Mouse (Mus musculus) heart, embryonic 13.5 days (tissue): ENCODE measurements at regions not wholly inside any gene's neighbourhood (a gene's known extent, or its start where the extent isn't known, plus 50 kb on each side); places are given as distances from the start of the nearest gene placed in this dataset.
A peak's percentile ranks its signal among the peaks of the same experiment; 100 is the strongest.

Experiments used
- ATAC-seq: fragments of 200-750 bp; cut with Nextera tagmentation; 2 replicates; pipeline ENCODE4 v1.8.0; 2017; ENCODE audit warnings: moderate TSS enrichment; ENCODE audit not compliant: insufficient number of reproducible peaks, low FRiP score, low TSS enrichment; ENCODE audit errors: extremely low read depth
- H3K27ac ChIP-seq: fragments of 300-500 bp; sonication (generic); replicated peaks from 2 replicates; pipeline ENCODE4 v1.5.1; 2015; ENCODE audit warnings: moderate library complexity, mild to moderate bottlenecking, inconsistent platforms
- H3K27me3 ChIP-seq: fragments of 300-500 bp; sonication (generic); replicated peaks from 2 replicates; pipeline ENCODE4 v1.6.1; 2015; ENCODE audit warnings: mild to moderate bottlenecking, inconsistent platforms
- H3K36me3 ChIP-seq: fragments of 300-500 bp; sonication (generic); 2 replicates; pipeline ENCODE4 v1.6.1; 2015; ENCODE audit warnings: mild to moderate bottlenecking, inconsistent platforms
- H3K4me1 ChIP-seq: fragments of 300-500 bp; sonication (generic); 2 replicates; pipeline ENCODE4 v1.6.1; 2015; ENCODE audit warnings: inconsistent platforms
- H3K4me2 ChIP-seq: fragments of 300-500 bp; sonication (generic); 2 replicates; pipeline ENCODE4 v1.6.1; 2015; ENCODE audit warnings: inconsistent platforms, mild to moderate bottlenecking, moderate library complexity
- H3K4me3 ChIP-seq: fragments of 300-500 bp; sonication (generic); 2 replicates; pipeline ENCODE4 v1.5.1; 2015; ENCODE audit warnings: moderate library complexity, mild to moderate bottlenecking, inconsistent platforms
- H3K9ac ChIP-seq: fragments of 300-500 bp; sonication (generic); 2 replicates; pipeline ENCODE4 v1.6.1; 2015; ENCODE audit warnings: inconsistent platforms, mild to moderate bottlenecking, moderate library complexity
- H3K9me3 ChIP-seq: fragments of 300-500 bp; sonication (generic); 2 replicates; pipeline ENCODE4 v1.6.1; 2016; ENCODE audit warnings: inconsistent platforms
- WGBS: fragments of 180-500 bp; shearing (Covaris S2); methylation state at CpG from one replicate; pipeline ENCODE4 v1.1.7; 2015; ENCODE audit warnings: mixed read lengths; 5-methylcytosine and 5-hydroxymethylcytosine counted together

GRCm38 (mm10) chr9:67699846-67700579 lies 59.2 kb upstream of the C2cd4b start:
- Histone ChIP-seq H3K9me3 (no peaks in the 10 kb centered on the region), H3K27ac (no peak overlapping the region), H3K4me1 (peaks cover 7% of the 10 kb centered on the region), H3K4me3 (peak overlapping the region; percentile 52), H3K9ac (peak overlapping the region; percentile 79), H3K36me3 (no peaks in the 10 kb centered on the region), H3K27me3 (peaks cover 6% of the 10 kb centered on the region; the same call in 1 of the 2 replicates), H3K4me2 (peak overlapping the region; percentile 76)
- ATAC-seq = no peak
- WGBS = 25% methylated on average over 34 of the region's 35 CpGs

GRCm38 (mm10) chr9:67708246-67708960 lies 50.8 kb upstream of the C2cd4b start:
- no peak overlapping the region for H3K27ac ChIP-seq
- H3K9me3 ChIP-seq = no peaks in the 10 kb centered on the region
- no peaks in the 10 kb centered on the region for H3K4me1 ChIP-seq
- peaks cover 10% of the 10 kb centered on the region; the same call in 1 of the 2 replicates for H3K27me3 ChIP-seq
- H3K4me3 ChIP-seq = no peak overlapping the region
- H3K36me3 ChIP-seq = no peaks in the 10 kb centered on the region
- 50% methylated on average over 5 of the region's 5 CpGs for WGBS
- H3K9ac ChIP-seq = no peak overlapping the region
- no peak for ATAC-seq
- H3K4me2 ChIP-seq = no peak overlapping the region
